21 mouse cellular contexts compared by ENCODE assay signal in the genomic region with DNA sequence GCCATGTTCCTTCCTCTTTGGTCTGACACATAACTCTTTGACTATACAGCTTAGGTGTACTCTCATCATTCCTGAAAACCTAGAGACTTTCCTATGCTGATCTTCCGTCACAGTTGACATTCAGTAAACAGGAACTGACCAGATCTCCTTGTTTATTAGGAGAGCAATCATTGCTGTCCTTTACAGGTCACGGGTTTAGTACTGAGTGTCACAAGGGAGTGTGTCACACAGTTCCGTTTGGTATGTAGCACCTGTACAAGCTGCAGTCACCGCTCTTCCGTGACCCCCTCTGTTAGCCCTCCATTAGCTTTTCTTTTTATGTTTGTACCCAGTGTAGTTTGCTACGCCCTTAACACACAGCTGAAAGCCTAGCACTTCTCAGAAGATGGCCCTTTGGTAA.
DNase-seq lines count a peak whose midpoint lies in the region; ATAC-seq and TF ChIP-seq lines count a peak whose summit lies in the region.
"Had no signal": no experiment of that assay in that cellular context is flagged by ENCODE, and none has a peak within 500 bp of the region (broad histone marks: within the 10 kb centered on the region; RNA-seq: fewer than 3 reads in every experiment).

No protein-coding gene starts in this region.

- no peak overlapping the region for H3K4me2 ChIP-seq in forebrain, embryonic 14.5 days (ENCODE audit: low read length)
- no peak overlapping the region for H3K4me2 ChIP-seq in forebrain, embryonic 11.5 days (ENCODE audit: low read depth, low read length, severe bottlenecking)
- 0 out of 2 replicates have a peak overlapping the region, but pooled peaks have one; percentile 6 for H3K4me2 ChIP-seq in intestine, postnatal 0 days (replicated peaks; ENCODE audit: low read depth)
- H3K4me2 ChIP-seq in intestine, embryonic 15.5 days (replicated peaks): no peak overlapping the region
- H3K4me2 ChIP-seq in midbrain, embryonic 13.5 days (replicated peaks): no peak overlapping the region
- no peak overlapping the region for H3K4me2 ChIP-seq in midbrain, embryonic 14.5 days (ENCODE audit: low read length)
- no peak overlapping the region for H3K4me2 ChIP-seq in neural tube, embryonic 14.5 days (ENCODE audit: low read depth, low read length)
- H3K4me2 ChIP-seq: embryonic facial prominence, embryonic 12.5 days; heart, embryonic 11.5 days; heart, embryonic 15.5 days had no signal

- TF ChIP-seq CTCF in intestine, postnatal 0 days (IDR thresholded peaks at IDR 0.05; ENCODE audit: low read depth): no peak

- ATAC-seq in forebrain, embryonic 14.5 days: 0 out of 2 replicates have a peak, but pooled peaks have one; percentile 22
- no peak for ATAC-seq in forebrain, embryonic 11.5 days (replicated peaks; ENCODE audit: low FRiP score)
- no peak for ATAC-seq in intestine, postnatal 0 days
- no peak for ATAC-seq in intestine, embryonic 15.5 days
- ATAC-seq in midbrain, embryonic 13.5 days: 0 out of 2 replicates have a peak, but pooled peaks have one; percentile 22
- no peak for ATAC-seq in midbrain, embryonic 14.5 days (ENCODE audit: low FRiP score, low TSS enrichment)
- peak; percentile 59; the same call in 1 of the 2 replicates for ATAC-seq in neural tube, embryonic 14.5 days (ENCODE audit: low read depth)
- ATAC-seq: hindbrain, postnatal 0 days had no signal

- 45% methylated on average over 6 of the region's 6 CpGs for WGBS in forebrain, embryonic 14.5 days
- 72% methylated on average over 6 of the region's 6 CpGs for WGBS in forebrain, embryonic 11.5 days
- 35% methylated on average over 6 of the region's 6 CpGs for WGBS in intestine, postnatal 0 days
- WGBS in intestine, embryonic 15.5 days: 34% methylated on average over 6 of the region's 6 CpGs
- 55% methylated on average over 6 of the region's 6 CpGs for WGBS in midbrain, embryonic 13.5 days
- WGBS in midbrain, embryonic 14.5 days: 51% methylated on average over 6 of the region's 6 CpGs
- WGBS in neural tube, embryonic 14.5 days: 35% methylated on average over 6 of the region's 6 CpGs

- 0 out of 2 replicates have a peak, but pooled peaks cover 7% of the 10 kb centered on the region for H3K4me1 ChIP-seq in forebrain, embryonic 14.5 days (ENCODE audit: control insufficient read depth, insufficient read depth, low read length)
- no peaks in the 10 kb centered on the region for H3K4me1 ChIP-seq in forebrain, embryonic 11.5 days (replicated peaks; ENCODE audit: control insufficient read depth, insufficient read depth, low read length)
- H3K4me1 ChIP-seq in intestine, postnatal 0 days (replicated peaks; ENCODE audit: control insufficient read depth, insufficient read depth, low read length): no peaks in the 10 kb centered on the region
- H3K4me1 ChIP-seq in intestine, embryonic 15.5 days (replicated peaks): no peaks in the 10 kb centered on the region
- H3K4me1 ChIP-seq in midbrain, embryonic 13.5 days (replicated peaks): peaks cover 20% of the 10 kb centered on the region
- H3K4me1 ChIP-seq in midbrain, embryonic 14.5 days (ENCODE audit: control insufficient read depth, insufficient read depth, low read length): peaks cover 5% of the 10 kb centered on the region
- H3K4me1 ChIP-seq in neural tube, embryonic 14.5 days (ENCODE audit: control insufficient read depth, insufficient read depth, low read length): no peaks in the 10 kb centered on the region
- H3K4me1 ChIP-seq: embryonic facial prominence, embryonic 12.5 days; heart, embryonic 15.5 days had no signal

- no peak overlapping the region for H3K4me3 ChIP-seq in forebrain, embryonic 14.5 days (ENCODE audit: low read depth, low read length)
- H3K4me3 ChIP-seq in forebrain, embryonic 11.5 days (ENCODE audit: low read depth, low read length): no peak overlapping the region
- no peak overlapping the region for H3K4me3 ChIP-seq in intestine, postnatal 0 days (ENCODE audit: low read depth, low read length)
- no peak overlapping the region for H3K4me3 ChIP-seq in intestine, embryonic 15.5 days (replicated peaks)
- H3K4me3 ChIP-seq in midbrain, embryonic 13.5 days (replicated peaks): no peak overlapping the region
- H3K4me3 ChIP-seq in midbrain, embryonic 14.5 days (replicated peaks; ENCODE audit: low read depth, low read length): no peak overlapping the region
- H3K4me3 ChIP-seq in neural tube, embryonic 14.5 days (ENCODE audit: low read depth, low read length): no peak overlapping the region
- H3K4me3 ChIP-seq: embryonic facial prominence, embryonic 12.5 days; heart, adult 2 months; heart, embryonic 15.5 days had no signal

- H3K36me3 ChIP-seq in forebrain, embryonic 14.5 days (ENCODE audit: control insufficient read depth, insufficient read depth, low read length): no peaks in the 10 kb centered on the region
- H3K36me3 ChIP-seq in forebrain, embryonic 11.5 days (ENCODE audit: control insufficient read depth, insufficient read depth, low read length): no peaks in the 10 kb centered on the region
- H3K36me3 ChIP-seq in intestine, postnatal 0 days (ENCODE audit: control insufficient read depth, insufficient read depth): no peaks in the 10 kb centered on the region
- H3K36me3 ChIP-seq in intestine, embryonic 15.5 days: no peaks in the 10 kb centered on the region
- H3K36me3 ChIP-seq in midbrain, embryonic 13.5 days: no peaks in the 10 kb centered on the region
- H3K36me3 ChIP-seq in midbrain, embryonic 14.5 days (ENCODE audit: control insufficient read depth, insufficient read depth, low read length): no peaks in the 10 kb centered on the region
- H3K36me3 ChIP-seq in neural tube, embryonic 14.5 days (ENCODE audit: control insufficient read depth, insufficient read depth, low read length): no peaks in the 10 kb centered on the region
- H3K36me3 ChIP-seq: embryonic facial prominence, embryonic 12.5 days; heart, embryonic 15.5 days had no signal

- DNase-seq in forebrain, embryonic 14.5 days (ENCODE audit: low spot score): no peak
- no peak for DNase-seq in forebrain, embryonic 11.5 days (ENCODE audit: low spot score)
- DNase-seq in midbrain, embryonic 14.5 days: no peak
- DNase-seq in lung, adult 18-20 months: no peak
- DNase-seq: adrenal gland, adult 8-10 months; adrenal gland, postnatal 36 days; cerebellum, adult 8-10 months; cerebellum, postnatal 14 days; embryo, embryonic 11 days; gastrocnemius, postnatal 14 days; heart, adult 2 months; heart, postnatal 14 days had no signal

- no peaks in the 10 kb centered on the region for H3K9me3 ChIP-seq in forebrain, embryonic 14.5 days (replicated peaks; ENCODE audit: control insufficient read depth, low read length)
- H3K9me3 ChIP-seq in forebrain, embryonic 11.5 days (ENCODE audit: control insufficient read depth, low read length): no peaks in the 10 kb centered on the region
- no peaks in the 10 kb centered on the region for H3K9me3 ChIP-seq in intestine, postnatal 0 days (ENCODE audit: control insufficient read depth)
- no peaks in the 10 kb centered on the region for H3K9me3 ChIP-seq in intestine, embryonic 15.5 days
- no peaks in the 10 kb centered on the region for H3K9me3 ChIP-seq in midbrain, embryonic 13.5 days
- no peaks in the 10 kb centered on the region for H3K9me3 ChIP-seq in midbrain, embryonic 14.5 days (ENCODE audit: control insufficient read depth, low read length)
- no peaks in the 10 kb centered on the region for H3K9me3 ChIP-seq in neural tube, embryonic 14.5 days (ENCODE audit: control insufficient read depth, low read length)
- H3K9me3 ChIP-seq: embryonic facial prominence, embryonic 12.5 days; heart, embryonic 15.5 days had no signal

- no peaks in the 10 kb centered on the region for H3K27me3 ChIP-seq in forebrain, embryonic 14.5 days (replicated peaks; ENCODE audit: control insufficient read depth, insufficient read depth, low read length)
- no peaks in the 10 kb centered on the region for H3K27me3 ChIP-seq in forebrain, embryonic 11.5 days (ENCODE audit: control insufficient read depth, insufficient read depth, low read length)
- no peaks in the 10 kb centered on the region for H3K27me3 ChIP-seq in intestine, postnatal 0 days (replicated peaks; ENCODE audit: control insufficient read depth, insufficient read depth, low read length)
- H3K27me3 ChIP-seq in intestine, embryonic 15.5 days (replicated peaks): no peaks in the 10 kb centered on the region
- H3K27me3 ChIP-seq in midbrain, embryonic 13.5 days: no peaks in the 10 kb centered on the region
- no peaks in the 10 kb centered on the region for H3K27me3 ChIP-seq in midbrain, embryonic 14.5 days (ENCODE audit: control insufficient read depth, insufficient read depth, low read length)
- no peaks in the 10 kb centered on the region for H3K27me3 ChIP-seq in neural tube, embryonic 14.5 days (ENCODE audit: control insufficient read depth, insufficient read depth, low read length)
- H3K27me3 ChIP-seq: CH12.LX; embryonic facial prominence, embryonic 12.5 days; heart, embryonic 15.5 days had no signal

- H3K9ac ChIP-seq in forebrain, embryonic 14.5 days (ENCODE audit: low read length): no peak overlapping the region
- no peak overlapping the region for H3K9ac ChIP-seq in forebrain, embryonic 11.5 days (ENCODE audit: low read length)
- H3K9ac ChIP-seq in intestine, postnatal 0 days (ENCODE audit: low read depth, low read length): no peak overlapping the region
- no peak overlapping the region for H3K9ac ChIP-seq in intestine, embryonic 15.5 days
- H3K9ac ChIP-seq in midbrain, embryonic 13.5 days (replicated peaks): no peak overlapping the region
- no peak overlapping the region for H3K9ac ChIP-seq in midbrain, embryonic 14.5 days (replicated peaks; ENCODE audit: low read length)
- H3K9ac ChIP-seq in neural tube, embryonic 14.5 days (replicated peaks; ENCODE audit: low read depth, low read length): no peak overlapping the region
- H3K9ac ChIP-seq: embryonic facial prominence, embryonic 12.5 days; heart, embryonic 15.5 days had no signal

- no peak overlapping the region for H3K27ac ChIP-seq in forebrain, embryonic 14.5 days (ENCODE audit: low read depth, low read length)
- no peak overlapping the region for H3K27ac ChIP-seq in forebrain, embryonic 11.5 days (ENCODE audit: low read depth, low read length)
- H3K27ac ChIP-seq in intestine, postnatal 0 days (ENCODE audit: low read depth, low read length): no peak overlapping the region
- H3K27ac ChIP-seq in intestine, embryonic 15.5 days: no peak overlapping the region
- H3K27ac ChIP-seq in midbrain, embryonic 13.5 days: no peak overlapping the region
- H3K27ac ChIP-seq in midbrain, embryonic 14.5 days (replicated peaks; ENCODE audit: low read depth, low read length): no peak overlapping the region
- no peak overlapping the region for H3K27ac ChIP-seq in neural tube, embryonic 14.5 days (ENCODE audit: low read depth, low read length)
- H3K27ac ChIP-seq: embryonic facial prominence, embryonic 12.5 days; heart, adult 2 months; heart, embryonic 15.5 days; hindbrain, postnatal 0 days had no signal

Comparison
In these comparisons a context has a peak if more than half of its experiments do, and no peak if none do; other contexts are left out.
1. ATAC-seq: peak in forebrain, embryonic 14.5 days (single experiment), midbrain, embryonic 13.5 days (single experiment) and neural tube, embryonic 14.5 days (single experiment); none in forebrain, embryonic 11.5 days (single experiment), intestine, postnatal 0 days (single experiment), intestine, embryonic 15.5 days (single experiment) and midbrain, embryonic 14.5 days (single experiment).